Mouse (Mus musculus) retina, adult 2 months (tissue): Measurements from ENCODE around the gene Slc26a11.

Source experiments
- DNase-seq: peaks from one replicate; pipeline ENCODE4 v3.0.0-alpha.2; 2012; ENCODE audit warnings: low read depth, low spot score

Slc26a11 gene

DNA sequence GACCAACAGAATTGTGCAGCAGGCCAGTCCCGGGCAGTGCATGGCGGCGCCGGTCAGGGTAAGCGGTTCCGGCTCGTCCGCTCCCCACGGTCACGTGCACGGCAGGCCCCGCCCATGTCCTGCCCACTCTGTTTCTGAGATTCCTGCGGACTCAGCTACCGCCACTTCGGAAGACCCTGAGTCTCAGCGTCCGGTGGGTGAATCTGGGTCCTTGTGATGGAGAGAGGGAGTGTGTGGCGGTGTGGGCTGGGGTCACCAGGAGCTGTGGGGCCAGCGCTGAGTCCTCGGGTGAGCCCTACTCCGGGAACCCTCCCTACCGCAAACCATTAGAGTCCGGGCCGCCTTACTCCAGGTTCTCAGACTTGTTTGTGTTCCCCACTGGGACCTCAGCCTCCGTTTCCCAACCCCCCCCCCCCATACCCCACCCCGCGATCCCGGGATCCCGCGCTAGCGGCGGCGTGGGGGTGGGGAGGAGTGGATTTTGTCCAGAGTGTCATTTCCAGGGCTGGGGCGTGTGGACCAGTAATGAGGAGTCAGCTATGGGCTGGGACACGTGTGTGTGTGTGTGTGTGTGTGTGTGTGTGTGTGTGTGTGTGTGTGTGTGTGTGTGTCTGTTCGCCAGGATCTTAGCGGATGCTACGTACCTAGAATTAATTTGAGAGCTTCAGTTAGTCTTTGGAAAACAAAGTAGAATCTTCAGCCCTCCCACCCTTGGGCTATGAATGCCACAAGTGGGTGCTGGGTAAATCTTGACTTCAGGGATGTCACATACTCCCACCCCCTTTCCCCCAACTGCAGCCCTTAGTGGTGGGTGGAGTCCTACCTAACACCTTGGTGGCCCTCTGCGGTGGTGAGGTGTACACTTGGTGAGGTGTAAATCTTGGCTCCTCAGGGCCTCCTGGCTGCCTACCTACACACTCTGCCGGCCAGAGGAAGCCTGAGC lies at the start of gene Slc26a11, which contains the start of gene Sgsh:
TSS of gene Slc26a11 (plus strand) at position 115 of the 943 bp plus-strand sequence.
TSS of gene Sgsh (minus strand) at position 94 of the 943 bp plus-strand sequence.
- peak; percentile 54 for DNase-seq

DNA sequence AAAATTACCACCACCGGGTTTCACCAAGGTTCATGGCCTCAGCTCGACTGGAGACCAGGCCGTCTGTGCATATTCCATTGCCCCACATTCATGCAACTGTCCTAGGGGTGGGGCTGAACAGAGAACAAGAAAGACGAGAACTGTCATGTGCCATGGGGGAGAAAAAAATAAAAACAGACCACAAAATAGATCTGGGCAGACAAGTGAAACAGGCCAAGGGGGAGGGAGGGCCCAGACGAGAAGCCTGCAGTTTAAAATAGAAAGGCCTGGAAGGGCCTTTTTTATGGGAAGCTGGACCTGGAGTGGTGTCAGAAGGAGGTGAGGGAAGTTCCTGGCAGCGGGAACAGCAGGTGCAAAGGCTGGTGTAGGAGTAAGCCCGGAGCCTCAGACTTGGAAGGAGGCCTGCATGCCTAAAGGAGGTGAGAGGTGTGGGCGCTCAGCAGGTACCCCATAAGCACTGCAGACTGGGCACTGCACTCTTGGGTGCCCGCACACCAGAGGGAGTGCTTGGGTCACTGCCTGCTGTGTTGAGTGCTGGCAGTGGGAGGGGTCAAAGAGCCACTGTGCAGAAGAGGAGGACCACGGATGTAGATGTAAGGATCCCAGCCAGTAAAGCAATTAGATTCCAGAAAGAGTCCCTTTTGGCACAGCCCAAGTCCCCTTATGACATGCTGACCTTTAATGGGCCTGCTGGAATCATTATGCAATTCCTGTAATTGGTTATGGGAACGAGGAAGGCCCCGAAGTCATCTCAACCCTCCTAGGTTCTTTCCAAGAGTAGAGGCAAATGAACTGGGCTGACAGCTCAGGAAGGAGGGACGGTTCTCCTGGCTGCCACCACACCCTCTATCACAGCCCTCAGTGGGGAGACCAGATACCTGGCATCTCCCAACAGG lies 48.3 kb upstream of the Slc26a11 start:
- no peak for DNase-seq

DNA sequence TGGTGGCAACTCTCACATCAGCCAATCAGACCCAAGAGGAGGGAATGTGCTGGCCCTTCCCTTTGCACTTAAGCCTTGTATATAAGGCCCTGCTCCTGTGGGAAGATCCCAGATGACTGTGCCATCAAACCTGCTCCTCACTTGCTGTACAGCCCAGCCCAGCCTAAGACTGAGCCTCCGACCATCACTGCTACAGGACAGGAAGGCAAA lies 47.8 kb upstream of the Slc26a11 start, which contains the start of gene Card14:
TSS of gene Card14 (plus strand) at position 111 of the 210 bp plus-strand sequence.
- no peak for DNase-seq

DNA sequence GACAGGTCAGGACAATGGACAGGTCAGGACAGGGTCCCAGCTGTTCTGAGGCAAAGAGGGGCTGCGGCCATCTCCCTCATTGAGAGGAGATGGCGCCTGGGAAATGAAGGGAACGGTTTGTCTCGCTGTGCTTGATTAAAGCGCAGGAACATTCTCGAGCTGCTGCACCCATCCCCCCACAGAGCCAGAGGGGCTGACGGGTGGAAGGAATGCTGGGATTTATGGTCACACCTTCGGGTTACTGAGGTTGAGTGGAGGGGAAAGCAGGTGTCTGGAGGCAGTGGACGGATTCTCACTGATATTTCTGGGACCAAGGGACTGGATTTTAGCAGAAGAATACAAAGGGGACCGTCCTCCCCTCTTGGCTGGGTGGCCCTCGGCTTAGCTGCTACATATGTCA lies 47.4 kb upstream of the Slc26a11 start:
- no peak for DNase-seq

DNA sequence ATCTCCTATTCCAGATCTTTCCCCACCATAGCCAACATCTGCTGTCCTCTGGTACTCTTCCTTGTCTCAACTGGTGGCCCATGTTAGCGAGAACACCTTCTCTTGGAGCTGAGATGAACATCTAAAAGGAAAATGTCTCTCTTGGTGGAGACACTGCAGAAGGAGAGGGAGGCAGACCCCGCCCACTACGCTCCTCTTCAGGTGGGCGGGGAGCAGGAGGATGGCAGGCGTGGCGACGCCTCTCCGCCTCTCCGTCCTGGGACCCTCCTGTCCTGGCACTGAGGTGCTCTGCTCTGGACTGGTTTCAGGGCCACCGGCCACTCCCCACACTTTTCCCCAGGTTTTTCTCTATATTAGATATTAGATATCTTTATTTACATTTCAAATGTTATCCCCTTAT lies 44.7 kb upstream of the Slc26a11 start:
- DNase-seq: no peak

DNA sequence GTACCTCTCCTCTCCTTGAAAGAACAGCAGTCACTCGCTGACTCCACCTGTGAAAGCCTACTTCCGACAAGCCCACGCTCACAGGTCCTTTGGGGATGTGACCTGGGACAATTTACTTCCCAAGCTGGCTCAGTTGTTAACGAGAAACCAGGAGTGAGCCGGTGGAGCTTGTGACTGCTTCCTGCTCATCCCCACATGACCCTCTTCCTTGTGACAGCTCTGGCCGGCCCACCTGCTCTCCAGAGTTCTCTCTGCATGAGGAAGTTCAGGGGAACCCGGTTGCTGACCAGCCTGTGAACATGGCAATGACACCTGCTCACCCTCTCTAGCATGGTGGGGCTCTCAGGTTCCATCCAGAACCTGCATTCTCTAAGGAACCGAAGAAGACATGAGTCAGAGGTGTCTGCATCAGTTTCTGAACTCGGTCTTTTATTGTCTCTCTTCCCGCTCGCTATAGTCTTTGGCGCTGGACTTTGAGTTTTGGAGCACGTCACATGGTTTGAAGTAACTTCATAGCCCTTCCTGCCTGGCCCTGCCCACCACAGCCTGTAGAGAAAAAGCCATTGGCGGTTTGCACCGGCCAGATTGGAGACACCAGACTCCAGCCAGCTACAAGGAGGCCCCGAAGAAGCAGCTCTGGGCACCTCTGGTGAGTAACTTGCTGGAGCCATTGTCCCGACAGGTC lies 41.0 kb upstream of the Slc26a11 start:
- no peak for DNase-seq

DNA sequence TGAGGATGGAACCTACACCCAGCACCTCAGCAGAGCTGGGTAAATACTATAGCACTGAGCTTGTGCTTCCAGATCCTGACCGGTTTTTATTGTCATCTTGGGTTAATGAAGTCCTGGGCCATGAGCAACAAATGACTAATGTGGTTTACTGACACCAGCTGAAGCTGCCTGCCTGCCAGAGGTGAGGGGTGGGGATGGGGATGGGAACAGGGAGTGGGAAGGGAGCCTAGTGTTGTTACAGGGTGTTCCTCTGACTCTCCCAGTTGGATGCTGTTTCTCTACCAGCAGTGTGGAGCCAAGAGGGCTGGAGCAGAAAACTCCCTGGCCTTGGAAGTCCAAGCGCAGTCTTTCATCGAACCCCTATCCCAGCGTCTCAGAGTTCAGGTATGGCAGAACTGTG lies 38.6 kb upstream of the Slc26a11 start:
- no peak for DNase-seq

DNA sequence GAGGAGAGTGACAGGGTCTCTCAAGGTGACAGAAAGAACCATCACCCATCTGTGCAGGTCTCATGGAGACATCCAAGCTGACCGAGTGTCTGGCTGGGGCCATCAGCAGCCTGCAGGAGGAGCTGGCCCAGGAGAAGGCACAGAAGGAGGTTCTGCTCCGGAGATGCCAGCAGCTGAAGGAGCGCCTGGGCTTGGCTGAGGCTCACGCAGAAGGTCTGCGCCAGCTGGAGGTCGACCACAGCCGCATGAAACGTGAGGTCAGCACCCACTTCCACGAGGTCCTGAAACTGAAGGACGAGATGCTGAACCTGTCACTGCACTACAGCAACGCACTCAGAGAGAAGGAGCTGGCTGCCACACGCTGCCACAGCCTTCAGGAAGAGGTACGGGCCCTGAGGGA lies 32.8 kb upstream of the Slc26a11 start:
- no peak for DNase-seq

DNA sequence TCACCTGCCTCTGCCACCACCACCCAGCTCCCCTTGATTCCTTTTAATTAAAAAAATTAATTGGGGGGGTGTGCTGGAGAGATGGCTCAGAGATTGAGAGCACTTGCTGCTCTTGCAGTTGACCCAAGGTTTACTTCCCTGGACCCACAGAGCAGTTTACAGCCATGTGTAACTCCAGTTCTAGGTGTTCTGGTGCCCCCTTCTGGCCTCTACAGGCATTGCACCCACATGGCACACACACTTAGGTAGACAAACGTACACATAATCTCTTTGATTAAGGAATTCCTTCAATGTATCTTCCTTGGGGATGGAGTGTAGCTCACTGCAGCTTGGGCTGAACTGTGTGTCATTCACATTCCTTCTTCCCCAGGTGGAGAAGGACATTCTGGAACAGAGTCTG lies 30.3 kb upstream of the Slc26a11 start:
- DNase-seq: no peak

DNA sequence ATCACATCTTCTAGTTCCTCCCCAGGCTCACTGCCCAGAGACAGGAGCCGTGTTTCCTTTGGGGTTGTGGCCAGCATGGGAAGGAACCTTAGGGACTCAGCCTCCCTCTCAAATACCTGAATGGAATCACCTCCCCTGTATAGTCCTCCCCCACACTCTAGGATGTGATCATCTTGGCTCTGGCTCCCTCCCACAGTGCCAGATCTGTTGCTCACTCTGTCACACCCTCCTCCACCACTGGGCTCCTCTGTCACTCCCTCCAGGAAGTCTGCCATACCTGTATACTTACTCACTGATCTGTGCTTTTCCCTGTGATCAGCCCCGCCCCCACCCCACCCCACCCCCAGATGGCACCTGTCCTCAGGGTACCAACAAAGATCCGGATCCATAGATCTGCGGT lies 24.8 kb upstream of the Slc26a11 start:
- DNase-seq: no peak

DNA sequence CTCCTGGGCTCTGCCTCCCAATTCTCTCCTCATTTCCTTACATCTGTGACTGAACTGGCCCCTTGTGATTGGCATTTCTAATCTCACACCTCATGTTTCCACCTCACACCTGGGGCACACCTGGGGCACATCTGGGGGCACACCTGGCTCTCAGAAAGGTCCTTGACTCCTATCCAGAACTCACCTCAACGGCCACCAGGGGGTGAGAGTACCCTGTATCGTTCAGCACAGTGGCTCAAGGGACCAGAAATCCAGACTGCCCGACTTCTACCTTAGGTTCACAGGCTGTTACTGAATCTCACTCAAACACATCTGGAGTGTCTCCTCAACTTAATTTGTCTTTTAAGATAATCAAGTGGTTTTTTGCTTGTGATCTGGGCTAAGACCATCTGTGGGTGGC lies 23.4 kb upstream of the Slc26a11 start:
- DNase-seq: no peak

DNA sequence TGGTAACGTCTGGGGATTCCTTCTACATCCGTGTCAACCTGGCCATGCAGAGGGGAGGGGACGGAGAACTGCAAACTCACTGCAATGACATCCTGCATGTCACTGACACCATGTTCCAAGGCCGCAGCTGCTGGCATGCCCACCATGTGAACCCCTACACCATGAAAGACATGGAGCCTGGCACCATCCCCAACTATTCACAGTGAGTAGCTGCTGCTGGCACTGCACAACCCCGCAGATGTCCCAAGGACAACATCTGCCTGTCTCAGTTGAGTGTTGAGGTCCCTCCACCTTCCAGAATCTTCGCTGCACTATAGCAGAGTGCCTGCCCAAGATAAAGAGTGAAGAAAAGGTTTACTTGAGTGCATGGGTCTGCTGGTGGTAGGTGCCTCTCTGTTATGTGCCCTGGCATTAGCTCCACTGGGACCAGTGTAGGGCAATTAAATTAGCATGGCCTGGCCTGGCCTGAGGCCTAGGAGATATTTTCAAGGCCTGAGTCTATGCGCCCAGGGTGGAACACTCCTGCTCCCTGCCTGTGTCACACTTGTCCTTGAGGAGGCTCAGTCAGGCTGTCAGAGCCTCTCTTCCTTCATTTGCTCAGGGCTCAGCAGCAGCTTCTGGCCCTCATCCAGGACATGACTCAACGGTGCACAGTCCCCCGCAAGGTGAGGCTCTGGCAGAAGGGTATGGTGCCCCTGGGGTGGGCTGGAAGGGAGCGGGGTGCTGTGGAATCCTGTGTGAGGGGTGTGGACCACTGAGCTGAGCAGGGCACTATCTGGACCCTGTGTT lies 16.9 kb upstream of the Slc26a11 start:
- DNase-seq: no peak

DNA sequence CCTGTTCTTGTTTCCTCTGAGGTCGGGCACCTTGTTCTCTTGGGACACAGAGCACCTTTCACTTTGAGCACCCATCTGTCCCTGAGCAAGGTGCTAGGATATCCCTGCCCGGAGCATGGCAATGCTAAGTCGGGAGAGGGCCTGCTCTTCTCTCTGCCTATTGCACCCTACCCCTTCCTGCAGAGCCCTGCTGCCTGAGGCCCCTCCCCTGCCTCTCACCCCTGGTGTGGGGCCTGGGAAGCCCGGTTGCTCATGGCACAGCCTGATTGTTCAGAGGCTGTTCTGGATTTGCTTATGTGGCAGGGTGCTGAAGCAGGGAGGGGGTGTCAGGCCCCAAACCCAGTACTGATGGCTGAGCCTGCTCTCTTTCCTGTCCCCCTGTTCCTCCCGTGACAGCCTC lies 16.2 kb upstream of the Slc26a11 start:
- no peak for DNase-seq

DNA sequence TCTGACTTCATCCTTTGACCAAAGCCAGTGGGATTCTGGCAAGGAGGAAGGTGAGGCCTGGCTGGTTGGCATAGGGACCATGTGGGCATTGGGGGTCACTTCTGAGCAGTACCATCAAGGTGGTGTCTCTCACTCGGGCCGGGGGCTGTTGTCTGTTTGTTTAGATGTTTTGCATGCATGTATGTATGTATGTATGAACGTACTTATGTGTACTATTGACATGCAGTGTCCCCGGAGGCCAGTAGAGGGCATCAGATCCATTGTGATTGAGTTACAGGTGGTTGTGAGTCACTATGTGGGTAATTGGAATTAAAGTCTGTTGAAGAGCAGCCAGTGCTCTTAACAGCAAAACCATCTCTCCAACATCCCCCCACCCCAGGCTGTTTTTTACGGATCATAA lies 15.7 kb upstream of the Slc26a11 start:
- peak; percentile 65 for DNase-seq

DNA sequence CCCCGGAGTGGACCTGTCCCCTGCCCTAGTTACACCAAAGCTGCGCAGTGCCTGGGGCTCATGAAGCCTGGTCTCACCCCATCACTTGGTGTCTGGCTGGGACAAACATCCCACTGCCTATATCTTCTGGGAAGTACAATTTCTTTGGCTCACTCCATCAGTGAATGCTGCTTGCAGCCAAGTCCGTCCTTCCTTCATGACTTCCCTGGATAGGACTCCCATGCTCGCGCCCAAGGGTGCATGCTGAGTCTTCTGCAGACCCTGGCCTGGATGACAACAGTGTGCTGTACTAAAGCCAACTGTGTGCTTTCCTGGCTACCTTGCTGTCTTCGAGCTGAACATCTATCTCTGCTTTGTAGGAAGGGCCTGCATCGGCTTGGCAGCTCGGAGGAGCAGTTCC lies 11.2 kb upstream of the Slc26a11 start:
- no peak for DNase-seq

DNA sequence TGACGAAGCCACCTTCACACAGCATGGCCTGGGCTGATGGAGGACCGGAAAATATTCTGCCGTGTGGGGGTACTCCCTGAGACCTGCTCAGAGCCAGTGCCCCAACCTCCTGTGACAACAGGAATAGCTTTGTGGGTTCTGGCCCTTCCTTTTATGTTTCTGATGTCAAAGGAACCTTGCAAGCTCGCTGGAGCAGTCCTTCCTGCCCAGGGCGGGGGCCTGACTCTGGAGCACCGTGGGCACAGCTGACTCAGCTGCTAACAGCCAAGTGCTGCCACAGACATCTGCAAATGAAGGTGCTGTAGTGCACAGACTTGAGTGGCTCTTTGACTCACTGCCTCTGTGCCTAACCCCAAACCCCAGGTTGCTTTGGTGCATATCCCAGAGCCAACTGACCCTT lies 10.5 kb upstream of the Slc26a11 start:
- no peak for DNase-seq

DNA sequence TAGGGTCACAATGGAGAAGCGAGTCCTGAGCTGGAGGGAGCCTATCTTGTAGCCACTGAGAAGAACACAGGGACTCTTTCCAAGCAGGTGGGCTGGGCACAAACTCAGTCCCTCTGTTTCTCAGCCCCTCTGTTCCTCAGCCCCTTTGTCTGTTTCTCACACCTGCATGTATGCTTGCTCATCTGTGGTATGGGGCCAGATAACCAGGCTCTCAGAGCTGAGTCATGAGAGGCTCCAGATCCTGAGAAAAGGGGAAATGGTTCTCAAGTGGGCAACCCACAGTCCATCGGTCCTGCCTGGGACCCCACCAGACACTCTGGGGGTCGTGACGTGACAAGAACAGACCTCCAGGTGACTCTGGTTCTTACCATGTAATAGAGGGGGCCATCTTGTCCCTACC lies 8.2 kb upstream of the Slc26a11 start:
- no peak for DNase-seq

DNA sequence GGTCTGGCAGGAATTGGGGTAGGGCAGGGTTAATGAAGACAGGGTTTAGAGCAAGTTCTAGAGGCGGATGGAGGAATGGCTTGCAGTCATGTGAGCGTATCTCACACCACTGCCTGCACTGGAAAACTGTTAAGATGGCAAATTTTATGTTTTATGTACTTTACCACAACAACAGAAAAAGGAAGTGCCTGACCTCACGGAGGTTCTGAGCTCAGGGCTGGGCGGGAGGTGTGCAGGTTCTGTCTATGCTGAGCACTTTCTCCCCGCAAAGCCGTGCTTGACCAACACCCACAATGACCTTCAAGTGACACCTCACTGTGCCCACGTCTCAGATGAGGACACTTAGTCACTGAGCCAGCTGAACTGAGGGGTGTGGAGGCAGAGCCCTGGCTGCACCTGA lies 3.2 kb upstream of the Slc26a11 start:
- no peak for DNase-seq

DNA sequence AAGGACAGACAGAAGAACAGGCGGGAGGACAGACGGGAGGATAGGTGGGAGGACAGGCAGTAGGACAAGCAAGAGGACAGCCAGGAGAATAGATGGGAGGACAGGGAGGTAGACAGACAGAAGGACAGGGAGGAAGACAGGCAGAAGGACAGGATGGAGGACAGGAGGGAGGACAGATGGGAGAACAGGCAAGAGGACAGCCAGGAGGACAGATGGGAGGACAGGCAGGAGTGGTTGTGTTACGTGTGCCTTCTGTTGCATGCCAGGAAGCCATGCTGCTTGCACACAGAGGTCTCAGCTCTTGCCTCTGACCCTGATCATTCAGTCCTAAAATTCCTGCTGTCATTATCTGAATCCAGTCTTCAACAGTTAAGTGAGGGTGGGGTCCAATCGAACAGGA lies 1.4 kb upstream of the Slc26a11 start:
- no peak for DNase-seq

DNA sequence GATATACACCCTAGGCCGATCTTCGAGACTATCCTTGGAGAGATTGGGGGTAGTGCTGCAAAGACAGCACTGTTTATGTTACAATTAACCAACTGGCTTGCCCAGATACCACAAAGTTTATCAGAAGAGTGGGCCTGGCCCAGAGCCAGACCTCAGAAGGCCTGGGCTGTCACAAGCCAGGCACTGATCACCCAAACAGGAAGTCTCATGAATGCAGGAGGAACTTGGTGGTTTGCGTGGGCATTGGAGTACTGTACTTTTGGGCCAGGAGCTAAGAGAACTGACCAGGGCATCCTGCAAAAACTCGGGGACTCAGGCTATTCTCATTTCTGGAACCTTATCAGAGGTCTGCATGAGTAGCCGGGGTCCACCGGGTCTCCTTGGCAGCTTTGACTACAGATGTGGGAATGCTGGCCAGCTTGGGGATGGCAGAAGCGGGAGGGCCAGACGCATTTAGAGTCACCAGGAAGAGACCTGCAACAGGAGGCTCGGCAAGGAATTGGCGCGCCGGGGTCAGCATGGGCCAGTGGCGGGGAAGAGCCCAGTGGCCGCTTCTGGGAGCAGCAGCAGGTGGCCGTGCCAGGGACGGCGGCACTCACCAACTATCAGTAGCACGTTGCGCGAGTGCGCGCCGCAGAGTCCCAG lies 437 bp upstream of the Slc26a11 start:
- DNase-seq: no peak

DNA sequence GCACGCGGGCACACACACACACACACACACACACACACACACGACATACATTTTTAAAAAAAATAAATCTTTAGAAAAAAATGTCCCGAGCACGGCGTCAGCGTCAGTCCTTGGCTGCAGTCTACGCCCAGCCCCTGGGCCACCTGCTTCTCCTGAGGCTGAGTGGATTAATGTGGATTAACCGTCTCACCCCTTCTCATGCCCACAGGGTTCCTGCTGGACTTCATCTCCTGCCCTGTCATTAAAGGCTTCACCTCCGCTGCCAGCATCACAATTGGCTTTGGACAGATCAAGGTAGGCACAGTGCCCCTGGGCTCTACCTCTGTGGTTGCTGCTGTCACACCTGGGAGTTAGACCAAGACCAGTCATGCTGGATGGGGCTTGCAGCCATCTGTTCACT lies 3.7 kb downstream of the Slc26a11 start:
- peak; percentile 56 for DNase-seq
